Mouse (Mus musculus) cerebellum, adult 11-12 months (tissue): ENCODE results near the gene Cbarp.

Experiments used
- DNase-seq: peaks from one replicate; pipeline ENCODE4 v3.0.0; 2022

The Cbarp gene

DNA sequence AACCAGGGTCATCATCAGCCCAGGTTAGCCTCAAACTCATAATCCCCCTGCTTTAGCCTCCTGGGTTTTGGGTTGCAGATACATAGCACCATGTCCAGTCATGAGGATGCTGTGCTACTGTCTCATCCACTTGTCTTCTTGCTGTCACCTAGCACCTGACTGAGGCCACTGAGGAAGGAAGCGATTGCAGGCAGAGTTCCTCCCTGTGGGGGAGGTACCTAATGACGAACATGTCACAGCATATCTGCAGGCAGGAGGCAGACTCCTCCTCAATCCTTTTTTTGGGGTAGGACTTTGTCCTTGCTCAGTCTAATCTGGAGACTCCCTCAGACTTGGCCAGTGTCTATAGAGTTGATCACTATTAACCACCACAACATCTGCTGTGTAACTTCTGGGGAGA, 19.0 kb downstream of the Cbarp start:
- no peak for DNase-seq

DNA sequence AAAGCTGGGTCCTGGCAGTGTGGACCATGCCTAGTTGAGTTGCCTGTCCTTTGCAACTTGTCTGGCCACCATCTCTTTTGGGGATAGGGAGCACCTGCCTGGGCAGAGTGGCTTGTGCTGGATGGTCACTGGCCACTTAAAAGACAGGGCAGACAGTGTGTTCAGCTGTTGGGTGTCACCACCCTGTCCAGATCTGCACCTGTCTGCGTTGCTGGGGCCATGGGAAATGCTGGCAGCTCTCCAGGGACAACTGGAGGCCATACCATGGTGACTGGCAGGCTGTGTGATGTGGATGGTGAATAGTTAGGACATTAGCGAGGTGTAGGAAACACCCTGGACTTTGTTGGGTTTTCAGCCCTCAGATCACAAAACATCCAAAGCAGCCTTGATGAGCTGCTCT, 20.5 kb downstream of the Cbarp start:
- DNase-seq, result peak; percentile 53

DNA sequence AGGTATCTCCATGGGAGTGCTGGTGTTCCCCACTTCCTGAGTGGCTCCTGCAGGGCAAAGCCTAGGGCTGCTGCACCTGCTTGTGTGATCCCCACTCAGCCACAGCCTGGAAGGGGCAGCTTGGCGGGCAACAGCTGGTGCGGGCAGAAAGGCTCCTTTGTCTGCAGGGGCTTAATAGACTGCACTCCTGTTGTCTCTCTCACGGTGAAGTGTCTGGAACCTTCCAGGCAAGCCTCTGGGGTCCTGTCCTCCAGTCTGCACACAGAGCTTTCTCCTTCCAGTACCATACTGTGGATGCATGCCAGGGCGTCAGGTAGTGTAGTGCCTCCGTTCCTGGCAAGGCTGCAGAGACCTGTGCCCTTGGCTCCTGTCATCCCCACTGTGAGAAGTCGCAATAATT, 22.1 kb downstream of the Cbarp start:
- peak; percentile 67 for DNase-seq

DNA sequence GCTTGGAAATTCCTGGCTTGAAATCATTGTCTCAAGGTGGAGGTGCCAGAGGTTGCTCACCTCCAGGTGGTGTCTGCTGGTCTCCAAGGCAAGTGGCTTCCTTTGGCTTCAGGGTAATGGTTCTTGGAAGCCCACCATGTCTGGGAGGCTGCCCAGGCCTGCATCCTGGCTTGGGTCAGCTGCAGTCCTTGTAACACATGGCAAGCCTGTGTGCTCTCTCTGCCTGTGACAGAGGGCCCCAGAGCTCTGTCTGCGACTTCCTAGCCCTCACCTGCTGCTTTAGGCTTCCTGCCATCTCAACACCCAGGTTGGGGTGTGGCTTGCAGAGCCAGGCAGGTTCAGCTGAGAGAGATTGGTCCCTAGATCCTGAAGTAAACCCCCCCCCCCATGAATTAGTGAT, 22.9 kb downstream of the Cbarp start:
- DNase-seq, result peak; percentile 79

DNA sequence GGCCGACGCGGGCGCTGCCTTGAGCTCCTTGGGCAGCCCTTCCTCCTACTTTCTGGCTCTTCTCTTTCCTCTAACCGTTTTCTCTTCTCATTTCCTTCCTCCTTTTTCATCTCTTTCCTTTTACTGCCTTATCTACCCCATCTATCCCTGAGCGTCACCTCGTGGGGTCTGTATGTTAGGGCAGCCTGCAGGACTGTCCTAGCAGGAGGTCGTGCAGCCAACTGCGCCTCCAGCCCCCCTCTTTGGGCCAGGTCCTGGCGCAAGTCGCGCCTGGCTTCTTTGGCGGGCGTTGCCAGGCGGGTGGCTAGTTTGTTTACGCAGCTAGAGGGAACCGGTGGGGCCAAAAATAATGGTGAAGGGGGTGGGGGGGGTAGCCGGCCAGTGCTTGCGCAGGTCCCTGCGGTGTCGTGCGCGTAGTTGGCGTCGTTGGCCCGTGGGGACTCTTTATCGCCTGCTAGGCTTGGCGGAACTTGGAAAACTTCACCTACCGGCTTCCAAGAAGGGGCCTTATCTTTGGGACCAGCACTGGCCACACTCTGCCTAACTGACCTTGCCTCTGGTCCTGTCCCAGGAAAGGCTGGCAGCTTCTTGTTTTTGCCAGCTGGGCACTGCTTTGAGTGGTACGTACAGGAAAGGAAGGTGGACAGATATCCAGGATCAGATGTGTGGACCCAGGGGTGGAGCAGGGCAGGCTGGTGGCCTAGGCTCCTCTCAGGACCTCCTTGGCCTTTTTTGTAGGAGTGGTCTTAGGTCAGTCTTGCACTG, 23.5 kb downstream of the Cbarp start:
- DNase-seq, result peak; percentile 68

DNA sequence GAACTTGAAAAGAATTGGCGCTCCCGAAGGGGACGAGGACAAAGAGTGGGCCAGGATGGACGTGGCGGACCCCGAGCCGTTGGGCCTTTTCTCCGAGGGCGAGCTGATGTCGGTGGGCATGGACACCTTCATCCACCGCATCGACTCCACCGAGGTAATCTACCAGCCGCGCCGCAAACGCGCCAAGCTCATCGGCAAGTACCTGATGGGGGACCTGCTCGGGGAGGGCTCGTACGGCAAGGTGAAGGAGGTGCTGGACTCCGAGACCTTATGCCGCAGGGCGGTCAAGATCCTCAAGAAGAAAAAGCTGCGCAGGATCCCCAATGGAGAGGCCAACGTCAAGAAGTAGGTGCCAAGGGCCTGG, 24.1 kb downstream of the Cbarp start:
- peak; percentile 65 for DNase-seq

DNA sequence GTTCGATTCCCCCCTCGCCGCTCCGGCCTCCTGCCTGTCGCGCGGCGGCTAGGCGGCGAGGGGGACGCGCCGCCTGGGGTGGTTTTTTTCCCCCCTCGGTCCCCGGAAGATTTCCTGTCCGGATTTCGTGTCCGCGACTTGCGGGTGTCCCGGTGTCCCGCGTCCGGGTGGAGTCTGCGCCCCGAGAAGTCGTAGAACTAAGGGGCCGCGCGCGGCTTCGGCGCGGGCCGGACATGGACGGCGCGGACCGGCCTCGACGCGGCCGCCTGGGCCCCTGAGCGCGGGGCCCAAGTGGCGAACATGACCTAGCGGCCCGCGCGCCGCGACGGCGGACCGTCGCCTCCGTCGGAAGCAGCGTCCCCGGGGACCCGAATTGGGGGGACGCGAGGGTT, 24.7 kb downstream of the Cbarp start:
- no peak for DNase-seq

DNA sequence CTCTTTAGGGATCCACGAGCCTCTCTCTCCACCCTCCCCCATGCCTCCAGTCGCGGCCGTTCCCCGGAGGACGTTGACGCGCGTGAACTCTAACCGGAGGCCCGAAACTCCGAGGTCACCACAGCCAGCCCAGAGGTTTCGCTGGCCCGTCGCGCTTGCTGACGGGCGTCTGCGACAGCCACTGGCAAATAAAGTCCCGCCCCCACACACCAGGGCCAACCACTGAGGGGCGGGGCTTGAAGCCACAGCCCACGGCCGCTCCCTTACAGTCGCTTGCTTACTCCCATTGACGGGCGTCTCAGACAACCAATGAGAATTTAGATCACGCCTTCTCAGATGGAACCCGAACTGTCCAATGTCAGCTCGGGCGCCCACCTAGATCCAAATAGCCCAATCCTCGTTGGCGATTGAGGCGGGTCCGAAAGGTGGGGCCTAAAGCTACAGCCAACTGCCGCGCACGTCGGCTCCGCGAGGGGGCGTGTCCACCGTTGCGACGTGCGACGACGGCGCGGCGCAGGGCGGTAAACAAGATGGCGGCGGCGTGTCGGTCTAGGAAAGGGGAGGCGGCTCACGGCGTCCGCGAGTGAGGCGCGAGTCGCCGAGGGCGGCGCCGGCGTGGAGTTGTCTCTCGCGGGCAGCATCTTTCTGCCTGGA, 25.2 kb downstream of the Cbarp start, which contains the start of gene Stk11:
Gene Stk11, plus strand, starts transcription at position 514 of the 654 bp plus-strand sequence.
- peak; percentile 100 for DNase-seq

DNA sequence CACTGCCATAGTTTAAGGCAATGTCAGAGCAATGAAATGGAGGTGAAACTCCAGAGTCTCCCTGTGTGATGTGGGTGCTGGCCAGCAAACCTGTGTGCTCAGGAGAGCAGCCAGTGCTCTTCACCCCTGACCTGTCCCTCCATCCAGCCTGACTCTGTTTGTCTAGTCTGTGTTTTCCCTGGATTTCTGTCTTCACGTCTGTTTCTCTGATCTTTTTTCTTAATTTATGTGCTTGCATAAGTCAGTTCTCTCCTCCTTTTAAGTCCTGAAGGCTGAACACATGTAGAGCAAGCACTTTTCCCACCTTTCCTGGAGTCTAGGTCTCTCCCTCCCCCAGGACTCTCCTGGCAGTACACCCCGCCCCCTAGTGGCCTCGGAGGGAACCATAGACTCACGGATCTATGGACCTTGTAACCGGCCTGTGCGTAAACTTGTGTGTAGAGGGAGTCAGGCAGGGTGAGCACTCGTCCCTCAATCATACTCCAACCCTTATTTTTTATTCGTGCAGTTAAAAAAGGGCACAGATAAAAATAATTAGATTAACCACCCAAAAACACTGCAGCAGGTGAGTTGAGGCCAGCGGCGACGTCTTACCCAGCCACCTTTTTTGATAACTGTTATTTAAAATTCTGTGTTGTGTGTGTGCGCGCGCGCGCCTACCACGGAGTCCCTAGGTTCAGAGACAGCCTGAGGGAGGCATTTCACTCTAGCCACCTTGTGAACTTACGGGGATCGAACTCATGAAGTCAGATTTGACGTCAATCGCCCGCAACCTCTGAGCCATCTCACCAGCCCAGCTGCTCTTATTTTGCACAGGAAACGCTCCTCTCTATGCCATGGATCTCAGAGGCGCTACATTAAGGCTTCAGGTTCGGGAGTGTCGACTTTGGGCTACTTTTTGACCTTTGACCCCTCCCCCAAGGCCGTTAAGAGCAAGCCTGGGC, 26.0 kb downstream of the Cbarp start:
- DNase-seq, result peak; percentile 89

DNA sequence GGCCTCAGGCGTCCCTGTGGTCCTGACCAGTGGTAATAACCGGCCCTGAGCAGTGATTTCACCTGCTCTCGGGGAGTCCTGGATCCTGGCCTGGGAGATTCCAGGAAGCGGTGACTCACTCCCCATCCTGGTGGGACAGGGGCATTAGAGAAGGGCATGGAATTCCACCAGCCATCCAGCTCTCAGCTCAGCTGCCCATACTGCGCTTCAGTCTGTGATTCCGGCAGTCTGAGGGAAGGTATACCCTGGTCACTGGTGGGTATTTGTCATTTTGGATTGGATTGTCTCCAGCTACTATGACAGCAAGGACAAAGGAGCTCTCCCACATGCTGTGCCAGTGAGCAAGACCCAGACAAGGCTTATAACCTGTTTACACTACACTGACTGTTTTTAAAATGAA, 33.0 kb downstream of the Cbarp start:
- DNase-seq, result no peak

DNA sequence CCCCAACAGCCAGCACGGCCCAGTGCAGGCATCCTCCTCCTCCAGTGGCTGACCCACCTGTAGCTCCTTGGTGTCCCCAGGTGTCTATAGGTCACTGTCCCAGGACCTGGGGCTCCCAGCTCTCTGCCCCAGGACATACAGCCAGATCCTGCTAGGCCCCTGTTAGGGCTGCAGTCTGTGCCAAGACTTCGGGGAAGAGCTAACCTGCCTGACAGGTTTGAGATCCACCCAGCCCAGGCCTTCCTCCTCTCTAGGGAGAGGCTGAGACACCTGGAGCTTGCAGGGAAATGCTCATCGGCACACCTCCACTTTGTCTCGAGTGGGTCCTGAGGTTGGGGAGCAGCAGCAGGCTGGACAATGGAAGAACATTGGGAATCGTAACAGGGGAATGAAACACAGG, 34.7 kb downstream of the Cbarp start:
- peak; percentile 33 for DNase-seq

DNA sequence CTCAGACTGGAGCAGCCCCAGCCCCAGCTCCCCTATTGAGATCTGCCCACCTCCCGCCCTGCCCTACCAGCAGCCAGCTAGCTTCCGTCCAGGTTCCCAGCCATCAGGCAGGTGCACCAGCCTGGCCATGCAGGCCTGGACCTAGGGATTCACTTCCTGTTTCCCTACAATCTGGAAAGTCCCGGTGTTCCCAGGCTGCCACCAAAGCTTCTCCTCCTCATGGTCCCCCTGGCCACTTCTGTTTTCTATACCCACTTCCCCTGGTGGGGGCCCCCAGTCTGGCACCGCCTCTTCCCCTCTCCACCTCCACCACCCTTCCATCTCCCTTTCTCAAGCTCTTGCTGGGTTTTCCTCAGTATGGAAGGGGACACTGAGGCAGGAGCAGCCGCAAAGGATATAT, 35.2 kb downstream of the Cbarp start, which contains the start of gene Sbno2:
Gene Sbno2, minus strand, starts transcription at position 112 of the 400 bp plus-strand sequence.
- no peak for DNase-seq

DNA sequence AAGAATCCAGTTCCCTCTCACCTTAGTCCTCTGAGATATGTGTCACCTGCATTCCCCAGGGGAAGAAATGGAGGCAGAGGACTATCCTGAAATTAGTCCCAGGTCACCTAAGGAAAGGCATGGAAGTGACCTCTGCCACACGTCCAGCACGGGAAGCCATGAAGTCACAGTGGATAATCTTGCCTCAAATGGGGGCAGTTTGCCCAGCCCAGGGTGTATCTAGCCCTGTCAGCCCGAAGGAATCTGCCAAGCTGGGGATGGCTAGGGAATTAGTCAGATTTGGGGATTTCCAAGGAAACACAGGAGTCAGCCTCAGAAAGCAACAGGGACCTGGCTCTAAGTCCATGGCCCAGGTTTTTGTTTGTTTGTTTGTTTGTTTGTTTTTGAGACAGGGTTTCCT, 36.5 kb downstream of the Cbarp start:
- no peak for DNase-seq

DNA sequence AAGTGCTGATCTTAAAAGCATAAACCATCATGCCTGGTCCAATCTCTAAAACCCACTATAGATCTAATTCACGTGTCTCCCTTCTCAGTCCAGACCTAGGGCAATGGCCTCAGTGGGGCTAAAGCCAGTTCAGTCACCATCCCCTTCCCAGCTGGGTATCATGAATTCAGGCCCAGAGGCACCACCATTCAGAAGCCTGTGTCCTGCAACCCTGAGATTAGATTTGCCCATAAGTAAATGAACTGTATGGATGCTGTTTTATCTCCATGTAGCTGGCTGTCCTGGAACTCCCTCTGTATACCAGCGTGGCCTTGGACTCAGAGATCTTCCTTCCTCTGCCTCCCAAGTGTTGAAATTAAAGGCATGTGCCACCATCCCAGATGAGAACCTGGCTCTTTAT, 37.6 kb downstream of the Cbarp start:
- DNase-seq, result no peak

DNA sequence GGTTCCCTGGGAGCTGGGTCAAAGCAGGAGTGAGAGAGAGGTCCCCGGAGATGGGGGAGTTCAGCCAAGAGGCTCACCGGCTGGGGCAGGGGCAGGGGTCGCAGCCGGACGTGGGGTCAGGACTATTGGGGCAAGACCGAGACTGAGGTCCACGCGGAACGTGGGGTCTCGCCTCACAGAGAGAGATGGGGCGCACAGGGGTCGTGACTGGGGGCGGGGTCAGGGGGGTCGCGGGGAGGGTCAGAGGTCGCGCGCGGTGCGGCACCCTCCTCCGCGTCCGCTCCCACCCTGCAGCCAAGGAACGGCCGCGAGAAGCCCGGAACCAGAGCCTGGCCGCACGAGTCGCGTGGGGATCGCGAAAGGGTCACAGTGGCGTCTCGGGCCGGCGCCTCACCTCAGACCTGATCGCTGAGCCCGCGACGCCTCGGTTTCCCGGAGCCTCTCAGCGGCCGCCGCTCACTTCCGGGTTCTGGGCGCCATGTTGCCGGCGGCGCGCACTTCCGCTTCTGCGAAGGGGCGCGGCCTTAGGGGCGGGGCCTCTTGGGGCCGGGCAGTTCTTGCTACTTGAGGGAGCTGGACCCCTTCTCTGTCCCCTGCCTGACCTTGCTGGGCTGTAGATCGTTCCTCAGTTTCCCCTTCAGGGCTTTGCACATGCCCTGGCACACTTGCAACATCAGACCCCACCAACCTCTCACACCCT, 38.3 kb downstream of the Cbarp start:
- DNase-seq, result peak; percentile 84

DNA sequence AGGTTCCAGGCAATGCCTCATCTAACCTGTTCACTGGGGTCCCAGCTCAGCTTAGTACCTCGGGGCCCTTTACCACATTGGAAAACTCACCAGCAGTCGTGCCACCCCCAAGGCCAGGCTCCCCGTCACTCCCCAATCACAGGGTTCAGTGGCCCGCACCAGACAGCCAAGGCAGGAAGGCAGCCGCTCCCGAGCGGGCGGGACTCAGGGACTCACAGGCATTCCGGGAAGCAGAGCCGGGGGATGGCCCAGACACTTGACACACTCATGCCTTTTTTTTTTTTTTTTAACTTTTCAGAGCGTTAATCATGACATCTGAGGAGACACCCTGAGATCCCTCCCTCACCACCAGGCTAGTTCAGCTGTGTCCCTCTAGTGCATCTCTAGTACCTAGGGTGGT, 39.7 kb downstream of the Cbarp start:
- no peak for DNase-seq

DNA sequence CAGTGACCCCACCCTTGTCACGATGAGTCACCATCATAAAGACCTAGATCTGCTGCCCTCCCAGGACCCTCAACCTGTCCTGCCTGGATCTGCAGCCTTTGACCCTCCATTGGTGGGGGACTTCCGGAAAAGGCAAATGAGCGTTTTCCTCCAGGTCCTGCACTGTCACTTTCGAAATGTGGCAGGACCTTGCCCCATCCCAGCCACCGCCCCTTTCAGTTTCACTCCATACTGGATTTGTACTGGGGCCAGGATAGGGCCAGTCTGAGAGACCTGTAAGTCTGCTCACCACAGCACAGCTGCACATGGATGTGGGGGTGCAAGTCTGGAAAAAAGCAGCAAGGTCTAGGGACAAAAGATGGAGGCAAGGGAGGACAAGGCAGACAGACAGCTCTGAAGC, 42.0 kb downstream of the Cbarp start:
- no peak for DNase-seq

DNA sequence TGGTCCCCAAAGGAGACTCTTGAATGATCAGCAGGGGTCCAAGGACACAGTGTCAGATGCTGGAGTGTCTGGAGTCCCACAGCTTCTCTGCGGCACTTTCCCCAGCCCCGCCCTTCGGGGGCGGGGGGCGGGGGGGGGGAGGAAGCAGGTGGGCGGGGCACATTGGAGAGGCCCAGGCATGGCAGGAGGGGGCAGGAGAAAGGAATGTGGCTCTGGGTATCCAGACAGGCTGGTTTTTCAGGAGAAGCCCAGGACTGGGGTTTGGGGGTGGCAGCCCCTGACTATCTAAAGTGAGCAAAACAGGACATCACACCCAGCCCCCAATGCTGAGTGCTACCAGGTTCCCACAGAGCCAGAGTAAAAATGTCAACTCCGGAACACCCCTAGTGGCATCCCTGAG, 43.4 kb downstream of the Cbarp start:
- no peak for DNase-seq

DNA sequence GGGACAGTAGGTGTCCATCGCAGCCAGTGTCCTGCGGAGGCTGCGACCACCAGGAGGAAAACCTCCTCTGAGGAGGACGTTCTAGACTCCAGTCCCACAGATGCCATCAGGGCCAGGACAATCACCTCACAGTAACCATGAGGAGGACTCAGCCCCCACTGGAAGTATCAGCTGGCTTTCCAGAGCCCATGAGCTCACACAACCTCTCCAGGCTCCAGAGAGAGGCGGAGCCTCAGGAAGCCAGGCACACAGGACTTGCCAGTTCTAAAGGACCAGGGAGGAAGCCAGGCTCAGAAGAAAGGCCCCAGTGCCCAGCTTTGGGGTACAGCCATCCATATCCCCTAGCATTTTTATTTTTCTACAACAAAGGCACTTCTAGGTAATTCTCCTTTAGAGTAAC, 45.1 kb downstream of the Cbarp start:
- DNase-seq, result no peak

DNA sequence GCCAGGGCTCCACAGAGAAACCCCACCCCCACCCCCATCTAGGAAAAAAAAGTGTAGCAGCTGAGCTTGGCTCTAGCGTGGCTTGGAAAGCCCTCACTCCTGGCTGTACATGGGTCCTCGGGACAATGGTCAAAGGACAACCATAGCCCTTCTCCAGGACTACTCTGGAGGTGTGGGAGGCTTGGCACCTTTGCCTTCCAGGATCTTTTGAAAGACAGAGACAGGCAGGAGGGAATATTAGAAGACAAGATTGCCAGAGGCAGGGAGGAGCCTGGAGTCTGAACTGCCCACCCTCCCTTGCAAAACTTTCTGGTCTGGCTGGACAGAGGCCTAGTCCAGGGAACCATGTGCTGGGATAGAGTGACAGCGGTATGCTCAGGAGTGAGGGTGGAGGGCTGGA, 46.0 kb downstream of the Cbarp start:
- no peak for DNase-seq

DNA sequence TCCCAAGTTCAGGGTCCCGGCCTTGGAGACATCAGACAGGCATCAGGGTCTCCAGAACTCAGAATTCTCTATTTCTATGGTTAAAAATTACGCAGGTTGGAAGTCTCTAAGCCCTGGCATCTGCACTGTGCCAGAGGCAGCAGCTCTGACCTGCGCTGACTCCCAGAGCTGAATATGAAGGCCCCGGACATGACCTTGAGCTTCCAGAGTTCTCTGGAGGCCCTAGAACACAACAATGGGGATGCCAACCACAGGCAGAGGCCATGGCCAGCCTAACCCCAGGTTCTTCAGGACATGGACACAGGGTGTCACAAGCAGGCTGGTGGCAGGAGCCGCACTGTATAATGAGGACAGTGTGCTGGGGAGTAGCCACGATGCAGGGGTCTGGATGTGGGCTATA, 46.5 kb downstream of the Cbarp start:
- DNase-seq, result no peak

DNA sequence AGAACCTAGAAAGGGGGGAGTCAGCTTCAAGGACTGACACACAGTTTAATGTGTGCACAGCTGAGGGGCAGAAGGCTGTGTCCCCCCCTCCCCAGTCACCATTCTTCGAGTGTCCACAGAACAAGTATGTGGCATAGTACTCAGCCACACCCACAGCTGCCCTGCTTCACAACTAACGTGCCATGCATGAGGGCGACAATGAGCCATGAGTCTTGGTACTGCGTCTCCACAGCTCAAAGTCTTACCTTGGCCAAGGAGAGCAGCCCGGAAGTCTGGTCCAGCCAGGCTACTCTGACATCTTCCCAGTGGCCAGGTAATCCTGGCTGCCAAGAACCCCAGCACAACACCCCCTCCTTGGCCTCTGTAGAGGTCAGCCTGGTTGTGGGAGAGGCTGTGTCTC, 47.9 kb downstream of the Cbarp start:
- DNase-seq, result no peak

DNA sequence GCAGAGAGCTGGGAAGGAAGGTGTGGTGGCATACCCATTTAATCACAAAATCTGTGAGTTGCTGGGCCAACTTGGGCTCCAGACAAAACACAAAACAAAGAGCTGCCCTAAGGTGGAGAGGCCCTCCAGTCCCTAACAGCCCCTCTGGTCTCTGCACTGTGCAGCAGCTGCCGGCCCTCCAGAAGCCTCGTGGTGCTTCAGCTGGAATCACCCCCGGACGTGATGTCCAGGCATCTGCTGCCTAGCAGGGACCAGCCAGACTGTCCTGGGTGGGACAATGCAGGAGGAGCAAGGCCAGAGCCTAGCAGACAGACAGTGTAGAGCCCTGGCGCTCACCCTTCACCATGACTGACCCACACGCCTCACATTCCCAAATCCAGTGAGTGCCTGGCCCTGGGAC, 49.1 kb downstream of the Cbarp start:
- no peak for DNase-seq
